Mouse (Mus musculus) mouse trophoblast stem cell (cell line): ENCODE data around the gene Odf4.
"Not testable (repeated sequence)": the region's sequence is repeated elsewhere in the genome, so short reads cannot be mapped to it uniquely, and the experiment has no call there.

Experiments
- in situ Hi-C, 2 experiments: fragments of 300-500 bp; cut with MseI, MboI; formaldehyde crosslinking; loops; 2 replicates in 1 of 2; 3 replicates in 1 of 2; pipeline ENCODE4 v1.15.1; 2025

Gene Odf4

DNA sequence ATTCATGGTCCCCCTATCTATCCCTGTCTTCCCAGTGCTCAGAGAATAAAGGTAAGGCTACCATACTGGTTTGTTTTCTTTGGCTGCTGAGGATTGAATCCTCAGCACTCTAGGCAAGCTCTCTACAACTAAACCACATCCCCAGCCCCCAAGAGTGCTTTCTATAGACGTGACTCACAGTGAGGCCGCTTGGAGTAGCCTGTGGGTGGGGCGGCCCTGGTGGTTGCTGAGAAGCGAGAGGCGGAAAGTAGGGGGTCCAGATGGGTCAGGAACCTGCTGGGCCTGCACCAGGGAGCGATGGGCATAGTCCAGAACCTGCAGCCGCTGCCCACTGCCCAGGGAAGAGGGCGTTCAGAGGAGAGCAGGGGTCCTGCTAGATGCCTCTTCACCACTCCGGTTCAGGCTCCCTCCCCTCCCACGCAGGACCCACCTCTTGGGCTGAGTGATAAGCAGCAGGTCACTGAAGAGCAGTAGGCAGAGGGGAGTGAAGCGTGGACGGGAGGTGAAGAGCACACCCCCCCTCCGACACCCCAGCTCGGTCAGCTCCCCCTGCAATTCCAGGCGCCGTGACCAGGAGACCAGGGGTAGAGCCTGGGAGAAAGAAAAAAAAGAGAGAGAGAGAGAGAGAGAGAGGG lies 20.0 kb upstream of the Odf4 start:
- in situ Hi-C loops: no loop called here

DNA sequence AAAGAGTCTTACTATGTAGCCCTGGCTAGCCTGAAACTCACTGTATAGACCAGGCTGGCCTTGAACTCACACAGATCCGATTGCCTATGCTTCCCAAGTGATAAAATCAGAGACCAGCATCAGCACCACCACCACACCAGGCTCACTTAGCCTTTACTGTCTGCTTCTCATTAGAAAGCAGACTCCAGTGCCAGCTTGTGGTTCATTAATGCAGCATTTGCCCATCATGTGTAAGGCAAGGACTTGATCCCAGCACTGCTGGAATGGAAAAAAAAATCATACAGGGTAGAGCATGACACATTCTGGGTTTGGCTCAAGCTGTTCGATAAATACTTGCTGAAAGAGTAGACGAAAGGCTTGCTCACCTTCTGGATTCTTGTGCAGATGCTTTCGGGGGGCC lies 19.1 kb upstream of the Odf4 start:
- in situ Hi-C loops: no loop called here

DNA sequence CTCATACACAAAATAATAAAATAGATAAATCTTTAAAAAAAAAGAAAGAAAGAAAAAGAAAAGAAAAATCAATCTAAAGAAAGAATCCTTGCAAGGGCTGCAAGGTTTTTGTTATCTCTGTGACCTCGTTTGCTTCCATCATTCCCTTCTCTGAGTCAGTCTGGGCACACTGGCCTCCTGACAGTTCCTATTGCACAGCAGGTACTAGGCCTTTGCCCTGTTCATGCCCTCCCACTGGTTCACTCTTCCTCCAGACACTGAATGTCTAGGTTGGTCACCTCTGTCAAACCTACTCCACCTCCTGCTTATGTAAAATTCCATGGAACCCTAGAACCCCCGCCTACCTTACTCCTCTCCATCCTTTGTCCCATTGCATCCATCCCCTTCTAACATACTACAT lies 18.4 kb upstream of the Odf4 start:
- in situ Hi-C loops: no loop called here

DNA sequence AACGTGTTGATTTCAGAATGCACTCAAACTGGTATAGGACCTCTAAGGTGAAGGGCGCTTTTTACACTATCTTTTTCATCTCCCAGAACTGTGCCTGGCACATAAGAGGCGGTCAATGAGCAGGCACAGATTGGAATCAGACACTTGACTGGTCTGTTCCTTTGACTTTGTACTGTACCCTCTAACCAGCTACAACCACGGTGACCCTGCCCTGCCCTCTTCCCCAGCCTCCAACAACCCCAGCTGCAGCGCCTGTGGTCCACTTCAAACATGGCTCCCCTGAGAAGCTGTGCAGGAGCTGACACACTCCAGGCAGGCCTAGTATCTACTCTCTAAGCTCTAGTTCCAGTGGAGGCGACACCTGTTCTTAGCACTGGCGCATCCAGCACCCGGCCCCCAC lies 15.8 kb upstream of the Odf4 start:
- in situ Hi-C loops: no loop called here

DNA sequence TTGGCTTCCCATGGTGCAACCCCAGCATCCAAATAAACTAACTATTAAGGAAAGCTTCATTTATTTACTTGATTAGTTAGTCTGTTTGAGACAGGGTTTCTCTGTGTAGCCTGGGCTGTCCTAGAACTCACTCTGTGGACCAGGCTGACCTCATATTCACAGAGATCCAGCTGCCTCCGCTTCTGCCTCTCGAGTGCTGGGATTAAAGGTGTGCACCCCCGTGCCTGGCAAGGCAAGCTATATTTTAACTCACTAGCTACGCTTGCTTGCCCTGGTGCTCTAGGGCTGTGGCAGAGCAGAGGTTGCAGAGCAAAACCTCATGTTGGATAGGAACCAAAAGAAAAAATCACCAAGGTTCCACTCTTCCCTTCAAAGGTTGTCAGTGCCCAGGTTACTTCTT lies 13.6 kb upstream of the Odf4 start:
- in situ Hi-C loops: no loop called here

DNA sequence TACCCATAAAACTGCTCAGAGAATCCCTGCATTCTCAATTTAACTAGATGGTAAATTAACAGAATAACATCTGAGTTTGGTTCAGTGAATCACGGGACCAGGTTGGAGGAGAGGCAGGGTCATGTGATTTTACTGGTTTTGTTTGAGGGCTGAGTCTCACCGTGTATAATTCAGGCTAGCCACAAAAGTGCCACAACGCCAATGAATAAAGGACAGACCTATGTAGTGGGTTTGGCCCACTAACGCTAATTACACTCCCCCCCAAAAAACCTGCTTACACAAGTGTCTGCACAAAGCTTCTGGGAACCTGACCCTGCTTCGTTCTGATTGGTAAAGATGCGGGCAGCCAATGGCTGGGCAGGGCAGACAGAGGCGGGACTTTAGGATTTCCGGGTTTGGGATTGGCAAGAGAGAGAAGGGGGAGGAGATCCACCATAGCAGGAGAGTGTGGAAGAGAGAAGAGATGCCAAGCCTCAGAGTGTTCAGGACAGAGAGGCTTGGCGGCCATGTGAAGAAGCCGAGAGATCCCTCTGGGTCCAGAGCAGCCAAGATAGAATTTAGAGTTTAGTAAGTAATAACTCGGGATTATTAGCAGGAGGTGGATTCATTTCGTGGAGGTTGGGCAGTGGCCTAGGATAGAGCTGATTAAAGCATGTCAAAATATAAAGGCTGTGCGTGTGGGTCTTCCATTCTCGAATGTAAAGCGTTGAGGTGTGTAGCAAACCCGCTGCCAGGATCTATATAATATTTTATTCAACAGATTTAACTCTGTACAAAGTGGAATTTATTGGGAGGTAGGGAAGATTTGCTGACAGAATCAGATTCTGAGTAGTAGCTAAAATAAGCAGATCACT lies 12.8 kb upstream of the Odf4 start:
- in situ Hi-C loops: no loop called here

DNA sequence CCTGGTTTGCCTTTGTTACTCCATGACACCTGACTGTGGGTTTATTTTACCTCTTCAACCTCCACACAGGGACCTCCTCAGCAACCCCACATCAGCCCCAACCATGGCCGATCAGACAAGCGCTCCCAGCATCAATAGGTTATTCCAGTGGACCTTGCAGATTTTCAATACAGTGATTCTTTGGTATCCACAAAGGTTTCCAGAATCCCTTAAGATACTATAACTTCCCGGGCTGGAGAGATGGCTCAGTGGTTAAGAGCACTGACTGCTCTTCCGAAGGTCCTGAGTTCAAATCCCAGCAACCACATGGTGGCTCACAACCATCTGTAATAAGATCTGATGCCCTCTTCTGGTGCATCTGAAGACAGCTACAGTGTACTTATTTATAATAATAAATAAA lies 10.1 kb upstream of the Odf4 start:
- in situ Hi-C loops: not testable (repeated sequence)

DNA sequence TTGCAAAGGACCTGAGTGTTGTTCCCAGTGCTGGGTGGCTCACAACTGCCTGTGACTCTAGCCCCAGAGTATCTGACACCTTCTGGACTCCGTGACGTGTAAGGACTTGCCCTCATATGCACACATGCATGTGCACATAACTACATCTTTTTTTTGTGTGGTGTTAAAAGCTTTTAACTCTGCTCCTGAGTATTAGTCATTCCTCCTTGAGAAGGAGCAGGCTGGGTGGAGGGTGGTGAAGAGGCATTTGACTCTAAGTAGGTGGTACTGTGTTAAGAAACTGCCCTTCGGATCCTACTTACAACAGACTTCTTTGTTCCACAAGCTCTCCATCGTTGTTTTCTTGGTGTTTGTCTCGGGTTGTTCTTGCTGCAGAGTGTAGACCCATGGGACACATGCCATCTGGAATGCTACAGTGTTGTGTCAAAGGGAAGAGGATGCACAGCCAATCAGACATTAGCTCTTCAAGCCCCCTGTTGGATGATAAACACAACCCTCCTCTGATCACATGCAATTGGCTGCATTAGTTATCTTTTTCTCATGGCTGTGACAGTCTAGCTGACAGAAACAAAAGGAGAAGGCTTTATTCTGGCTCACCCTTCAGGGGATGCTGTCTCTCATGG lies 7.1 kb upstream of the Odf4 start:
- in situ Hi-C loops: no loop called here

DNA sequence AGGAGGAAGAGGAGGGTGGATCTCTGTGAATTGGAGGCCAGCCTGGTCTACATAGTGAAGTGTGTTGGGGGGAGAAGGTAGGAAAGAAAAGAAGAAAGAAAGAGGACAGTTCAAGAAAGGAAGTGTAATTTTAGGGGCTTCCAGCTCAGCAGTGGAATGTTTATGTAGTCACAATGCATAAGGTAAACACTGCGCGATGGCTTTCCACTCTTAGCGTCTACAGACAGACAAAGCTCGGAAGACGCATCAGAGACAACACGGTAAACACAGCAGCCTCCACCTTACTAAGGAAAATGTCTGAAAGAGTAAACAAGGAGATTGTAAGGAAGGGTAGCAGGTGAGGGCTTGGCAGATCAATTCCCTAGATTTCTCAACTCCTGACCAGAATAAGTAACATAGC lies 3.1 kb upstream of the Odf4 start:
- in situ Hi-C loops: no loop called here

DNA sequence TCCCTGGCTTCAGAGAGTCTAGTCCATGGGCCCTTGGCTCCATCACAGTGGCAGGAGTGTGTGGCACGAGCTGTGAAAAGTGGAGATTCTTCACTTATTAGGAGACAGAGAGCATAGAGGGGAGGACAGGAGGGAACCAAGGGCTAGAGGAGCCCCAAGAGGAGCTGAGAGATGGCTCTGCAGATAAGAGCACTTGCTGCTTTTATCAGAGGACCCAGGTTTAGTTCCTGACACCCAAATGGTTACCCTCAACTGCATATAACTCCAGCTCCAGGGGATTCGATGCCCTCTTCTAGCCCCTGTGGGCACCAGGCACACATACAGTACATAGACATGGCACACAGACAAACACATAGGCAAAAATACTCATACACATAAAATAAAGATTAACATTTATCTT lies 2.1 kb downstream of the Odf4 start:
- in situ Hi-C loops: no loop called here

DNA sequence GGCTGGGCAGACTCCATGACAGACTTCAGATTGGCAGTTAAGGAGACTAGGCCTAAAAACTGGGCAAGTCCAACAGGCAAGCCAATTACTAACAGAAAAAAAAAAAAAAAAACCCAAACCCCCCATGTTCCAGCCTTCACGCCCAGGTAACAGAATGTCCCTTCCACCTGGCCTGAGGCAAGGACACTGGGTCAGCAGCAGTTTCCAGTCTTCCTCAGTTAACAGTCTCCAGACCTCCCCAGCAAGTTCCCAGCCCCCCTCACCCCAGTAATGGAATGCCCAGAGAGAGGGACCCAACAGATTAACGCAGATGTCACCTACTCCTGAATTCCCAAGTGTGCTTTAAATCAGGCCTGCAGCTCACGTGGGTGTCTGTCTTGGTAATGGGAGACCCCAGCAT lies 3.7 kb downstream of the Odf4 start:
- in situ Hi-C loops: no loop called here

DNA sequence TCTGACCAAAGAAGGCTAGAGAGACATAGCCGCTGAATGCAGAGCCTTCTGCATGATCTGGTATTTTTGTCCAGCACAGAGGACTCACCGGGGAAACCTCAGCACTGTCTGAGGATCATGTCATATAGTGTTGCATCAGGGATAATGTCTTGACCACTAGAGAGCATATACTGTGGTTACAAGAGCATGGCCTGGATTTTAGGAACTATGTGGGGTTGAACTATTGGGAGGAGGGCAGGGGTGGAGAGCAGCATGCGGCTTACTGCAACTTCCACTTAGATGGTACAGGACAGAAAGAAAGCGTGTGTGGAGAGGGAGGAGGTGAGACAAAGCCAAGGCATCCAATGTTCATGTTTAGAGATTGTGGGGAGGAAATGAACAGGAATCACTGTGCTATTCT lies 12.3 kb downstream of the Odf4 start:
- in situ Hi-C loops: no loop called here

DNA sequence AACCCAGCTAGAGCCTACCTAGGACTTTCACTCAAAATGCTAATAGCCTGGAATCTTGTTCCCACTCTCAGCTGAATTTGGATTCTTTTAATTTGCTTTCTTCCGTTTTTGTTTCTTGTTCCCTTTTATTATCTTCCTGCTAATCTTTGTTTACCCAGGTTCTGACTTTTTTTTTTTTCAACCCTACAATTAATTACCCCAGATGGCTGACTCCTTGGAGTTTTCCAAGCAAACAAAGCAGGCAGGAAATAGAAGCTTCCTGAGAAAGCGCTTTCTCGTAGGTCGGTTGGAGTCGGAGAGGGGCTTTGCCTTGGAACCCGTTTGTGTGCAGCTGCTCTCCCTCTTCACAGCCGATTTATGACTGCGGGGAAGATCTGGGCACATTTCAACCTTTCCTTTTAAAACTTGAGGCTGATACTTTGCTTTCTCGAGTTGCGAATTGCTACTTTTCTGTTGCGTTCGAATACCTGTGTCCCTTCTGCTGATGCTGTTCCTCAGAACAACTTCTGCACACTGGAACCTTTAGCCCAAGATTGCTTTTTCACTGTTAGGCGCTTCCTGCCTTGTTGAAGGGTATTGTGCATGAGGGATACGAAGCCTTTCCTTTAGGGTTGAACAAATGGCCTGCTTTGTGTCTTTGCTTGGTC lies 15.2 kb downstream of the Odf4 start:
- in situ Hi-C loops: no loop called here

DNA sequence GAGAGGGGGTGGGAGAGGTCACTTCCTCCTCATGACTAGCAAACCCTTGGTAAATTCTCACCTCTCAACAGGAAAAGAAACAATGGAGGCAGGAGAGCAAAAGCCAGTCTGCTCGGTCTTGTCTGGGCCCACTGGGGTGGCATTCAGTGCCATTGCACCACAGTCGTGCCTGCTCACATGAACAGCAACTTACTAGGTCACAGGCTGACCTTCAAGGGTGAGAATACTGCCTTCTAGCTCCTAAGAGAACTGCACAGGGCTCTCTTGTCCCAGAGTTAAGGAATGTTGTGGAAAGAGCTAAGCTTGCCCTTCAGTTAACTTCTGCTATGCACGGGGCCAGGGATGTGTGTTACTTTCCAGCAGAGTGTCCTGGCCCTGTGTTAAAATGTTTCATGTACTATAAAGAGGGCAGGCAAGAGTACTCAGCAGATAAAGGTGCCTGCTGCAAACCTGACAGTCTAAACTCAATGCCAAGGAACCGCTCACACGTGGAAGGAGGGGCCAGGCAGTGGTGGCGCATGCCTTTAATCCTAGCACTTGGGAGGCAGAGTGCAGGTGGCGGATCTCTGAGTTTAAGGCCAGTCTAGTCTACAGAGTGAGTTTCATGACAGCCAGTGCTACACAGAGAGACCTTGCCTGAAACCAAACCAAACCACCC lies 17.9 kb downstream of the Odf4 start:
- in situ Hi-C loops: loop anchor here (5.0 kb wide), 1 partner anchor 73 kb away; no protein-coding TSS in a partner anchor

DNA sequence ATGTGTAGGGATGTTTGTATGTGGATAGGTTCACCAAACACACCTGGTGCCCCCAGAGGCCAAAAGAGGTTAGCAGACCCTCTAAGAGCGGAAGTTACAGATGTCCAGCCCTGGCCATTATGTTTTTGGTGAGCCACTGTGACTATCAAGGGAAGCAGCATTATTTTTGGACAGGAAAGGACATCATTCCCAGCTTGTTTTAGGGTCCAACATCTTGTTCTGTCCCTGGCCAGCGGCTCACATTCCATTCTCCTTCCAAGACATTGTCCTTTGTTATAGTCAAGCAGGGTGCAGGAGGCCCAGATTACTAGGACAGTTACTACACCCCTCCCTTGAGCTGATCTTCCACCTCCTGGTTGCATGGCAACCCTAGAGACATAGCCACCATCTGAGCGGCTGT lies 19.6 kb downstream of the Odf4 start:
- in situ Hi-C loops: loop anchor here (5.0 kb wide), 1 partner anchor 75 kb away; no protein-coding TSS in a partner anchor

DNA sequence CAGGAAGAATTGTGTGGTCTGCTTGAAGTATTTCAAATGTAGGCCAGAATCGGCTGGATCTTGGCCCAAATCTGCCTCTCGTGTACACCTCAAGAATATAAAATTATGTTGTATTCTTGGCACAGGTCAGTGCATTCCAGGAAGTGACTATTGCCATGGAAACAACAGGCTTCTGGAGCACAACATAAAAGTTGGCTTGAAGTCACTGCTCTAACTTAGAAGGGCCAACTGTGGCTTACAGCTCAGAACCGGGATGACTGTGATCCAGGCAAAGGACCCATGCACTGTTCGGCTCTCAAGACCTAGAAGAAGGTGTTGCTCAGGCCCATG lies 20.5 kb downstream of the Odf4 start:
- in situ Hi-C loops: loop anchor here (5.0 kb wide), 1 partner anchor 76 kb away; no protein-coding TSS in a partner anchor

DNA sequence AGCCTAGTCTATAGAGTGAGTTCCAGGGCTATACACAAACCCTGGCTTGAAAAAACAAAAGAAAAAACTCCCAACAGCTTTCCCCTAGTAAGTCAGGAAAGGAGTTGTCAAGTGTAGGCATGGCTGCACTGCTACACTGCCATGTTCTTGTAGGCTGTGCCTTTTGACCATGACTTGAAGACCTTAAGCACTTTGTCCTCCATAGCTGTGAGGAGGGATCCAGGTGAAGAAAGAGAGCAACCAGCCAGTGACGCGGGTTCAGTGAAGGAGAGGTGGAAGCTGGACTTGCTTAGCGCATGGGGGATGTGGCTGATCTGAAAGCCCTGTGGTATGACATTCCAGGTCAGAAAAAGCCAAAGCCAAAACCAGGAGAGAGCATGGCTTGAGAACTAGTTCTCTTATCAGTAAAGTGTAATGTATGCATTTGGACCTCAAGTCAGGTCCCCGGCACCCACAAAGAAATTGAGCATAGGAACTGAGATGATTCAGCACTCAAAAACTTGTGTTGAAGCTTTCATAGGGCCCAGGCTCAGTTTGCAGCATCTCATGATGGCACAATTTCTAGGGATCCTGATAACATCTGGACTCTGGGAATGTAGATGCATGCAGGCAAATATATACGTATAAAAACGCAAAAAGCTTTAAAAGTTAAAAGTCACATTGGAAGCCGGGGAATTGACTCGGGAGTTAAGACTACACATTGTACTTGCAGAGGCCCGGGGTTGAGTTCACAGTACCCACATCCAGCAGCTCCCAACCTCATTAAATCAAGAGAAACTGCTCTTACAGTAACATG lies 21.0 kb downstream of the Odf4 start:
- in situ Hi-C loops: loop anchor here (5.0 kb wide), 1 partner anchor 76 kb away; no protein-coding TSS in a partner anchor

DNA sequence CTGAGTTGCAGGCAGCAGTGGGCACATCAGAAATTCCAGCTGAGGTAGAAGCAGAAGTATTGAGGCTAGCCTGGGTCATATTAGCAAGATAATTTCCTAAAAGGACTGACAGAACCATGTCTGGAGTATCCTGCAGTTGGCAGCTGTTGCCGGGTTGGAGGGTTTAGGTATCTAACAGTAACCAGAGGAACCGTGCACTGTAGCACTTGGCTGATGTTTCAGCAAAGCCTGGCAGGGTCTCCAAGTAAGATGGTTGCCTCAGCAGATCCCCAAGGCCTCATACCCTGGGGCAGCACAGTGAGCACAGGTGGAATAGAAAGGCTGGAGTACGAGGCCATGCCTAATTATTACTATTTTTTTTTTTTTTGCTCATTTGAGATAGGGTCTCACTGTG lies 21.7 kb downstream of the Odf4 start:
- in situ Hi-C loops: loop anchor here (5.0 kb wide), 1 partner anchor 77 kb away; no protein-coding TSS in a partner anchor

DNA sequence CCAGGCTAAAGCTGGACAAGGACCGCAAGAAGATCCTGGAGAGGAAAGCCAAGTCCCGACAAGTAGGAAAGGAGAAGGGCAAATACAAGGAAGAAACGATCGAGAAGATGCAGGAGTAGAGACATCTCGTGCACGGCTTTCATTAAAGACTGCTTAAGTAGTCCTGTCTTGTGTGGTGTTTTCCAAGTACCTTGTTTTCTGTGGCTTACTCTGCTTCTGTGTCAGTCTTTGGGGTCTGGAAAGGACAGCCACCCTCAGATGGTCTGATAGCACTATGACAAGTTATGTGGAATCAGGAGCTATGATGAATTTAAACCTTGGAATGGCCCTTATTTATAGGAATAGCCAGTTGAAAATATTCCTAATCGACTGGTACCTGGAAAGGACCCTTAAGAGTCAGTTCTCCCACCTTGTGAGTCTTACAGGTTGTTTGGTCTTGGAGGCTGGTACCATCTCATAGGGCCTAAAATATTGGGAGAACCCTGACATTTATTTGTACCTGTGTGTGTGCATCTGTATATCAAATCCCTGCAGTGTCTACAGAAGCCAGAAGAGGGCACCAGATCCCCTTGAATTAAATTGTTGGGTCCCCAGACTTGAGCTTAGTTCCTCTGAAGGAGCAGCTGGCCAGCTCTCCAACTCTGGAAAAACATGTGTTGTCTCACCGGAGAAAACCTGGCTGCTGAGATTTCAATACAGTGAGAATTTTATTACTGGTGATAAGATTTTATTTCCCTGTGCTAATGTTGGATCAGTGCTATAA lies 22.3 kb downstream of the Odf4 start:
- in situ Hi-C loops: loop anchor here (5.0 kb wide), 1 partner anchor 78 kb away; no protein-coding TSS in a partner anchor

DNA sequence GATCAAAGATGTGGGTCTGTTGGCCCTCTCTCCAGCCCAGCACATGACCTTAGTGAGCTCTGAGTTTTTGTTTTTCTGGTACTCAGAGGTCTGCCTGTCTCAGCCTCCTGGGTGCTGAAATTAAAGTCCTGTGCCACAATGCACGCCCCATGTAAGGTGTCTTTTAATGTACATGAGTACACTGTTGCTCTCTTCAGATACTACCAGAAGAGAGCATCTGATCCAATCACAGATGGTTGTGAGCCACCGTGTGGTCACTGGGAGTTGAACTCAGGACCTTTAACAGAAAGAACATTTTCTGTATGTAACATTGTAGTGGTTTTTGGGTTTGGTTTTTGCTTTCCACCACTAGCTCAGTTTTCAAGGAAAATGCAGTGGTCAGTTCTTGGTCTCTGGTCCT lies 23.1 kb downstream of the Odf4 start:
- in situ Hi-C loops: no loop called here
